Mouse (Mus musculus) spleen, postnatal 36 days (tissue): ENCODE measurements around the gene Fyco1.
"Not testable (repeated sequence)": the region's sequence is repeated elsewhere in the genome, so short reads cannot be mapped to it uniquely, and the experiment has no call there.

Experiments
- DNase-seq, 2 experiments: peaks; one replicate each; pipeline ENCODE4 v3.0.0; 2022; ENCODE audit warnings: low spot score in 2 of 2, mixed read lengths in 1 of 2

Fyco1 gene

DNA sequence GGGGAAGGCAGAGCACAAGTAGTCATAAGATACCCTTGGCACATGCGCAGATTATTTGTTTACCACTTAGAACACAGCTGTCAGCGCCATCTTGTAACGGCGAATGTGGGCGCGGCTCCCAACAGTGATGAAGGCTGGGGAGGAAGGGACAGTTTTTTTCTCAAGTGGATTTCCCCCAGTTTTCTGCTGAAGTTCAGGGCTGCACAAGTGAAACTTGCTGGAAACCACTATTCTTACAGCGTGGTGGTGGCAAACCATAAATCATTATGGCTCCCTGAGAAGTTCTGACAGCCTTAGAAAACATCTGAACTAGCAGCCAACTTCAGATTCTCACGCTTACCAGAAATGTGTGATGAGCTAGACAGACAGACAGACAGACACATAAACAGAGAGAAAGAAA is 102.0 kb downstream of the Fyco1 start:
- DNase-seq, result not testable (repeated sequence)

GRCm38 (mm10) chr9:123740799-123741198 is 110.9 kb downstream of the Fyco1 start:
- no peak for DNase-seq
